Mouse (Mus musculus) layer of hippocampus, postnatal 25 days (tissue): ENCODE data around the gene Upk3bl. TPM values are rescaled to one million over a fixed set of nuclear protein-coding genes. Genes with fewer than 3 reads are reported as not detected.
A peak's percentile ranks its signal among the peaks of the same experiment; 100 is the strongest.

Source experiments
- DNase-seq, 2 experiments: peaks; one replicate each; pipeline ENCODE4 v3.0.0; 2022; ENCODE audit warnings: mixed read lengths in 2 of 2, low spot score in 1 of 2; ENCODE audit errors: extremely low spot score in 1 of 2
- total RNA-seq, 2 experiments: library from RNA; stranded (reverse); gene quantifications; 2 replicates each; pipeline ENCODE4 v1.2.3; 2021

Upk3bl gene
- not detected for total RNA-seq

DNA sequence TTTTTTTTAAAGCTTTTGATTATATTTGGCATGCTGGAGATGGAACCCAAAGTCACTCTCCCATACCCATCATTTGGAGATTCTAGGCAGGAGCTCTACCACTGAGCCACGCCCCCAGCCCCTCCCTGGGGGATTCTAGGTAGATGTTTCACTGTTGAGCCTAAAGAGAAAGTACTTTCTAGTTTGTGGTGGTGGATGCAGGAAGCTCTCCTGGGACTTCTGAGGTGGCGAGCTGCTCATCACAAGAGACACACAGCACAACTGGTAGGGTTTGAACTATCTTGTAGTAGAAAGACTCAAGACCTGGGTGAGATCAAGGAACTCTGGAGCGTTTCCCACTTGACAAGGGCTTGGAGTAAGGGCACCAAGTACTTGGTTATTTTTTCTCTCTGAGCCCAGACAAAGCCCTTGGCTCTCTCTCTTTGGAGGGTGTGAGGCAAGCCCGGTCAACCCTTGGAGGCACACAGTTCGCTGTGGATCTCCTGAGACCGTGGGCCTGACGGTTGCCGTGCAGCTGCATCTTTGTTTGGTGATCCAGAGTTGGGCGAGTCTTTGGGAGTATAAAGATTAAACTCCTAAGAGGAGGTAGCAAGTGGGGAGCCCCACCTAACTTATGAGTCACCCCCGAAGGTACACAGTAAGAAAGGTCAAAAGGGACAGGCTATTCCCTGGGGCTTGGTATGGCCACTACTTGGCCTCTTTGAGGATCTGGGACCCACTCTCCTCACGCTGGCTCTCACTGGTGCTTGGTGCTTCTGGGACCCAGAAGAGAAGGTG is at the start of gene Upk3bl:
Gene Upk3bl (plus strand): TSS at position 192 of the 777 bp plus-strand sequence.
- DNase-seq, result no peak

DNA sequence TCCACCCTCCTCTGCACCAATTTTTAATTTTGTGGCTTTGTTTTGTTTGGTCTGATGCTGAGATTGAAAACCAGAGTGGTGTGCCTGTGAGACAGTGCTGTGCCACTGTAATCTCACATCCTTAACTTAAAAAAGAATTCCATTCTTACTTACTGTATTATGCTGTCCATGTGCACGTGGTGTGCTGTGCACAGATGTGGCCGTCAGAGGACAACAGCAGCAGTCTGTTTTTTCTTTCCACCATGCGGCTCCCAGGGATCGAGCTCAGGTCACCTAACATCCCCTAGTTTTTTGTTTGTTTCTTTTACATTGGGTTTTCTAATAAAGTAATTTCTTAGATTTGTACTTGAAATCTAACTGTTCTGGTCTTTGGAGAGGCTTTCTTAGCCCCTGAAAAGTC is 49.8 kb upstream of the Upk3bl start:
- DNase-seq, result no peak

DNA sequence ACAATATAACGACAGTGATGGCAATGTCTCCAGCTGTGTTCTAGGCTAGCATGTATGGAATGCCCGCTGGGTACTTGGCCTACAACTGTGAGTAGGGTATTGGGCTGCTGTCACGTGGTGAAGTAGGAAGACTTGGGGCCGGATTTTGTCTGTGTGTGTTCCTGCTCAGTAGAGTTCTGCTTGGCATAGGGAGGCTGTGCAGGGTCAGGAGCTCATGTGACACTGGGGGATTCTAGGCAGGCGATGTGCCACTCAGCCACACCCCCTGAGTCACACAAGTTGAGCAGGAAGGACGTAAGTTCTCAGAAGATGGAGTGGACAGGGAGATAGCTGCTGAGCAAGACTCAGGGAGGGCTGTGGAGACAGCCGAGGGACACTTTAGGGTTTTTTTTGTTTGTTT is 46.5 kb upstream of the Upk3bl start:
- no peak for DNase-seq

DNA sequence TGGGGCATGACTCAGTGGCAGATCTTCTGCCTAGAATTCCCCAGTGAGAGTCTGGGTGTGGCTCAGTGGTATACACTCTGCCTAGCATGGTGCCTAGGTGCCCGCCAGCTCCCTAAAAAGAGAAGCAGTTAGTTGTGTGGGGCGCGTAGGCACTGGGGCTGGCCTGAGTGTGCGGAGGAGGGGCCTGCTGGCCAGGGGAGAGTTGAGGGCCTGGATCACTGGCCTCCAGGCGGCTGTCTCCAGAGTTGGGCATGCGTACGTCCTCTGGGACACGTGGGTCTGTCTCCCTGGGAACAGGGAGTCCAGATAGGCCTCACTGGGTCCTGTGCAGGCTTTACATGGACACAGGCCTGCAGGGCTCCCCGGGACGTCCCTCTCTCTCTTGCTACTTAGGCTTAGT is 39.4 kb upstream of the Upk3bl start:
- DNase-seq, result no peak

DNA sequence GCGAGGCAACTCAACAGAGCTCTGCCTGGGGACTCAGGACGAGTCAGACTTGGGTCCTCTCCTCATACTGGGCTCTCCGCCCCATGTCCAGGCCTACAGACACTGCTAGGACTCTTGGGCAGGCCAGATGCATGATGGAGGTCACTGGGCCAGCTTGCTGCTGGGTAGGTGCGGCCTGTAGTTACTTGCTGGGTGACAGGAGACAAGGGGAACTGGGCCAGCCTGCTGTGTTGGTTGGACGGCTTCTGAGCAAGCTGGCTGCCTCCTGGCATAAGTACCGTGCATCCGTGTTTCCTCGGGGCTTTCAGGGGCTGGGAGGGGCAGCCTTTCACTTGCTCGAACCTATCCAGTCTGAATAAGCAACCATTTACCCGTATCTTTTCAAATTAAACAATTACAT is 38.7 kb upstream of the Upk3bl start:
- DNase-seq, result no peak

DNA sequence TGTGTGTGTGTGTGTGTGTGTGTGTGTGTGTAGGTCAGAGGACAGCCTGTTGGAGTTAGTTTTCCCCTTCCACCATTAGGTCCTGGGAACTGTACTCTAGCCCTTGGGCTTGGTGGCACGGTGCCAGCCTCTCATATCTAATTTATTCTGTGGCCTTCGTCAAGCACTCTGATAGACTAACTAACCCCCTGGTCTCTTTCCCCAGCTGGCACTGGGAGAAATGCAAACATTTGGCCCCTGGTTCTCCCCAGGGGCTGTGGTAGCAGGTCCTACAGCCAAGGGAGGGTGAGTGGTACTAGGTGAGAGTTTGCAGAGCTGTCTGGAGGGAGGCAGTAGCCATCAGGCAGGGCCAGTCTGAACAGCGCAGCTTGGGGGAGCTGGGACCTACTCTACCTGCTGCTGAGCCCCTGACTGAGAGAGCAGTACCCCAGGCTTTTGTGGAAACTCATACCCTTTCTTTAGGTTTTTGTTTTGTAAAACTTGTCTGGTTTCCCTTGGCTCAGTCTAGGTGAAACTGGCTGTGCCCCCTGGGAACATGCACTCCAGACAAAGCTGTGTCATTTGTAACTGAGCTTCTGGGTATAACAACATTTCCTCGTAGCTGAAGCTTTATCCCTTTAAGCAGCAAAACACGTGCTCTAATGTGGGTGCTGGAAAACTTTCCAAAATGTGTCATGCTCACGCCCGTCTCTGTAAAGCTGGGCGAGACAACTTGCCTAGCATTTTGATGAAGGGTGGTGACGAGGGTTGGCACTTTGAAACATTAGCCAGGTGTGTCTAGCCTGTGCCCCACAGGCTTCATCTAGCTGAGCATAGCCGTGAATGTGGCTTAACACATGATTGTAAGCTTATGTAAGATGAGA is 38.0 kb upstream of the Upk3bl start:
- DNase-seq, result peak in 1 of 2 experiments; percentile 31

DNA sequence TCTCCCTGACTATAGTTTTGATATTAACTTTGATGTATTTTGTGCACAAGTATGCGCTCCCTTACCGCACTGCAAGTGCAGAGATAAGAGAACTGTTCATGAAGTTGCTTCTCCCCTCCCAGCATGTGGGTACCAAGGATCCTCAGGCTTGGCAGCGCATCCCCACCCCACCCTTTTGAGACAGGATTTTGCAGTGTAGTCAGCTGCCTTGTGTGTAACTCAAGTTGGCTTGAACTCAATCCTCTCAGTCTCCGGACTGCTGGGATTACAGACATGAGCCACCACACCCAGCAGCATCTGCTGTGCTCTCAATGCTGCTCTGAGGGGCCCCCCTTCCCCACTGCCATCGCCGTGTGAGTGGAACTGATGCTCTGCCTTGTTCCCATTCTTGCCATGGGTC is 37.0 kb upstream of the Upk3bl start:
- no peak for DNase-seq

DNA sequence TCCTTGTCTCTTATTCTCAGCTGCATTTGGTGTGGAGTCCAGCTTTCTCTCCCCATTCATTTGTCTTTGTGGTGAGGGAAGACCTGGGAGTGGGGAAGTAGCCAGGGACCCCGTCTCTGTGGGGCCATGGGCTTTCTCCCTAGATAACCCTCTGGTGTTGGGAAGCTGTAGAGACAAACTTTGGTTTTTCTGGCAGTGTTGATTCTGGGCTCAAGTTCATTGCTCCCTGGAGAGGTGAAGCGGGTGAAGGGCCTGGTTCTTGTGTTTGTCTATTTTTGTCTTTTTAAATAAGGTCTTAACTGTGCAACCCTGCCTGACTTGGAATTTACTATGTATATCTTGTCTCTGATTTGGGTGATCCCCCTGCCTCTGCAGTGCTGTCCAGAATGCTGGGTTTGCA is 35.6 kb upstream of the Upk3bl start:
- no peak for DNase-seq

DNA sequence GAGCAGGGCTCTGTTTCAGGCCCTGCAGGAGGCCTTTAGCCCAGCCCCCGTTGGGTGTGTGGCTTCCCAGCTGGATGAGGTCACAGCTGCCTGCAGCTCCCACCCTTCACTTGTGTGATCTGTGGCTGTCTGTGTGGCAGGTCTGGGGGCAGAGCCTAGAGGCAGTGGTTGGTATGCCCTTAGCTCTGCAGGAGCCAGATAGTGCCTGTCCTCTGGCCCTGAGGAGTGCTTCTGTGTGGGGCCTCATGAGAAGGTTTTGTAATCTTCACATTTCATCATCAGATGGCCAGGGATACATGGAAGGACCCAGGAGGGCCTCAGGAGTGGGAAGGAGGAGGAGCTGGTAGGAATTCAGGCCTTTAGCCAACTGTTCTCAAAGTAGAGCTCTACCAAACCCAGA is 34.4 kb upstream of the Upk3bl start:
- no peak for DNase-seq

DNA sequence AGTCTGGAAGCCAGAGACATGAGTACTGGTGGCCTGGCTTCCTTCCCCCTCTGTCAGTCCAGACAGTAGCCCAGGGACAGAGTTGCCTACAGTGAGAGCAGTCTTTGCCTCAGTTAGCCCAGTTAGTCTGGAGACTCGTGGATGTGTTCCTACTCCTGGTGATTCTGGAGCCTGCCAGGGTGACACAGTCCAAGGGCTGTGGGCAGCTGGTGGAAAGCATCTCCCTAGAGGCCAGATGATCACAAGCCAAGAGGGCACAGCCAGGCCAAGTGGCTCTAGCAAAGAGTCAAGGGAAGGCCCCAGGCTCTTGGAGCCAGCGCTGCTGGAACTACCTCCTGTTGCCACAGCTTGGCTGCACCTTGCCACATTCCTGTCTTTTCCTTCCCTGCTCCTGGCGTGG is 28.6 kb upstream of the Upk3bl start:
- no peak for DNase-seq

DNA sequence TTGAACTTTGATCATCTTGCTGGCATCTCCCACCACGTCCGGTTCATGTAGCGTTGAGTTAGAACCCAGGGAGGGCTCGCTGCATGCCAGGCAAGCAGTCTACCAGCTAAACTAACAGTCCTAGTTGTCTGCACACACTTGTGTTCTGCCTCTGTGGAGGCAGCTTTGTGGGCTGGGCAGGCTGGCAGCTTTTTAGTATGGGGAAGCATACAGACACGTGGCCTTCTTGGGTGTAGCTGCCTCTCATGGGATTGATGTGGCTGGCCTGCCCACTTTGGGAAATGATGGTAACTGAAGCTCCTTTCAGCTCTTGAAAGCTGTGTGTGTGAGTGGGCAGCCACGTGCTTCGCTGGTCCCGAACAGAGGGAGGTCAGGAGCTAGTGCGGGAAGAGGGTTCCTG is 27.4 kb upstream of the Upk3bl start:
- DNase-seq, result no peak

DNA sequence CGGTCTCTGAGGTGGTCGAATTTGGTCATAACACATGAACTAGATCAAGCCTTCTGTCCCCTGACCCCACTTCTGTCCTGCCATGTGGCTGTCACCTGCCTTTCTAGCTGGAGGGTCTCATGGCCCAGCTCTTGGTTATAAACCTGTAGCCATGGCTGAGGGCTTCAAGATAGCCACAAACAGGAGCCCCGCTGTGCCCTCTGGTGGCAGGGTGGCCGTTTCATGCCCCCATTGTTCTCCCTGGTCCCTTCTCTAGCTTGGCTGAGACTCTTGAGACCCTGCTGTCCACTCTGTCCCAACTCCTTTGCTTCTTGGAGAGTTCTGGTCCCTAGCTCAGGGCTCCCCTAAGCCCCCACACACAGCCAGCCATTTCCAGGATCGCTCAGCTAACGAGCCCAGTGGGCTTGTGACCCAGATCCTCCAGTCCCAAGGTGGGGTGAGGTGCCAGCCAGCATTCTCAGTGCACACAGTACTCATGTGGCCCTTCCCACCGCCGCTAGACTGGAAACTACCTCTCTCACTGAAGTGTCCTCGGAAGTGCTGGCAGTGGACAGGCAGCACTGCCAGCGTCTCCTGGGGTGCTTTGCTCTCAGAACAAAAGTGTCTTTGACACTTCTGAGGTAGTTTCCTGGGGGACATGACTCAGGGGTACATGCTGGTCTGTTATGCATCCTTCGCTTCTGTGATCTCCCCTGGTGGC is 26.5 kb upstream of the Upk3bl start:
- no peak for DNase-seq

DNA sequence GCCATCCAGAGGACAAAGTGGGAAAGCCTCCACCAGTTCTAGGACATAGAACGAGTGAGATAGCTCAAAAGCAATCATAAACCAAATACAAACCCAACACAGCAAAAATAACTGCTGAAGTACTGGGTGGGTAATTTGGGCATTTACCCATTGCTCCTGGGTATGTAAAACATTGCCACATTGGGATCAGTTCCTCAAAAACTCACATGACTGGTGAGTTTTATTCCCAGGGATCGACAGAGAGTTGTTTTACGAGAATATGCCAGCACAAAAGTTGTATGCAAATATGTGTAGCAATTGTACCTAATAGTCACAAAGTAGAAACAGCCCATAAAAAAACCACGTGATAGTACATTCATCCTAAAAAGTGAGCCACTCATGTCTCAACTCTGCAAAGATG is 19.4 kb upstream of the Upk3bl start:
- DNase-seq, result no peak

DNA sequence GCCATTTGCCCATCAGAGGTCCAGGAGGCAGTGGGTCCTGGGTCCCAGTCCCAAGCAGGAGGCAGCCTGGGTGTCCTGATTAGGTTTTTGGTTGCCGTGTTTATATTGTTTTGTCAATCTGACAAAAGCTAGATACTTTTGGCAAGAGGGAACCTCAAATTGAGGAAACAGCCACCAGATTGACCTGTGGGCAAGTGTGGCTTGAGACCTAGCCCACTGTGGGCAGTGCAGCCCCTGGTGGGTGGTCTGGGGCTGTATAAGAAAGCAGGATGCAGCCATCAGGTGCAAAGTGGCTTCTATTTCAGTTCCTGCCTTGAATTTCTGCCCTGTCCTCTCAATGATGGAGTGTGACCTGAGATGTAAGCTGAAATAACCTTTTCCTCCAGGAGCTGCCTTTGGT is 19.0 kb upstream of the Upk3bl start:
- DNase-seq, result no peak

DNA sequence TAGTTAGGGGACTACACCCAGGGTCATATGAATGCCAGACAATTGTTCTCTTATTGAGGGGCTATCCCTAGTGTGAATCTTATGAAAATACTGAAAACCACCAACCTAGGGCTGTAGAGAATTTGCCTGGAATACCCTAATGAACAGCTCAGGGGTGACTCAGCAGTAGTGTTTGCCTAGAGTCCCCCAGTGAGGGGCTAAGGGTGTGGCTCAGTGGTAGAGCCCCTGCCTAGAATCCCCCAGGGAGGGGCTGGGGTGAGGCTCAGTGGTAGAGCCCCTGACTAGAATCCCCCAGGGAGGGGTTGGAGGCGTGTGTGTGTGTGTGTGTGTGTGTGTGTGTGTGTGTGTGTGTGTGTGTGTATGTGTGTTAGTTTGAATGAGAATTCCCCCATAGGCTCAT is 17.6 kb upstream of the Upk3bl start:
- no peak for DNase-seq

DNA sequence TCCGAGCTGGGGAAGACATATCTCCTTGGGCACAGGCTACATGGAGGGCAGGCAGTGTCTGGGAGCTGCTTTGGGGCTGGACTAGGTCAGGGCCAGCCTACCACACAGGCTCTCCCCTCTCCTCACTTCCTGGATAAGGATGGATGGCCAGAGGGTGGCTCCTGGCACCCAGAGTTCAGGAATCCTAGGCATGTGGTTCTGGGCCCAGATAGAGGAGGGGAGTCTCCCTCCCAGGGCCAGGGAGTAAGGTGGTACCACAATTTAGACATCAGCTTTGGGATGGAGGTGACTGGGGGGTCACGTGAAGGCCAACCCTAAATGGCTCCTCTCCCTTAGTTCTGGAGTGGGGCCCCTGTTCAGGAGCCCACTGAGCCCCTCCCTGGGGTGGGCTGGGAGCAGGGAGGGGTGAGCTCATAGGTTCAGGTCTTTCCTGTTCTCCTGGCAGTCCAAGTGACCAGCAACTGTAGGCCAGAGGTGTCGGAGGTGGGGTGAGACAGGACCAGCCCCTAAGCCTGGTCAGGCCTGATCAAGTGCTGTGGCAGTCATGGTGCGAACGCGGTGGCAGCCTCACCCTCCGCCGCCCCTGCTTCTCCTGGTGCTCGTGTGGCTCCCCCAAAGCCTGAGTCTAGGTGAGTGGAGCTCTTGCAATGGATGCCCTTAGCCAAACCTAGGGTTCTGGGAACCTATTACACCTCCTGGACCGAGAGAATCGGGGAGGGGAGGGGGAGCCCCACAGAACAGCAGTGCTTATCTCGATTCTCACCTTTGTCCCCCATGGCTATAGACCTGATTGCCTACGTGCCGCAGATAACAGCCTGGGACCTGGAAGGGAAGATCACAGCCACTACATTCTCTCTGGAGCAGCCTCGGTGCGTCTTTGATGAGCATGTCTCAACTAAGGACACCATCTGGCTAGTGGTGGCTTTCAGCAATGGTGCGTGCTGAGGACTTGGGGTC is 15.8 kb upstream of the Upk3bl start, which contains the start of gene Upk3b:
Gene Upk3b (plus strand): TSS at position 239 of the 957 bp plus-strand sequence.
- no peak for DNase-seq

DNA sequence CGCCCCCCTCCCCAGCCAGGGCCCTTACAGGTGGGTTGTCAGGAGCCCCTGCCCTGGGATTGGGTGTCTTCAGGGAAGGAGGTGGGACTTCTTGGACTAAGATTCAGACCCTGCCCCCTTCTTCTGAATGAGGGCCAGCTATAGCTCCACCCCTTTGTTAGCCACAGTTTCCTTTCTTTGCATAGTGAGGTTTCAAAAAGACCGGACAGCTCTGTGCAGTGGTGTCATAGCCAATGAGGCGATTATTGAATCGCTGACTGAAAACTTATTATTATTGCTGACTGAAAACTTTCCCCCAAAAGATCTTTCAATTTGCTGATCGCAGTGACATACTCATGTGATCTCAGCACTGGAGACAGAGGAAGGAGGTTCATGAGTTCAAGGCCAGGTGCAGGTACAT is 14.1 kb upstream of the Upk3bl start:
- no peak for DNase-seq

DNA sequence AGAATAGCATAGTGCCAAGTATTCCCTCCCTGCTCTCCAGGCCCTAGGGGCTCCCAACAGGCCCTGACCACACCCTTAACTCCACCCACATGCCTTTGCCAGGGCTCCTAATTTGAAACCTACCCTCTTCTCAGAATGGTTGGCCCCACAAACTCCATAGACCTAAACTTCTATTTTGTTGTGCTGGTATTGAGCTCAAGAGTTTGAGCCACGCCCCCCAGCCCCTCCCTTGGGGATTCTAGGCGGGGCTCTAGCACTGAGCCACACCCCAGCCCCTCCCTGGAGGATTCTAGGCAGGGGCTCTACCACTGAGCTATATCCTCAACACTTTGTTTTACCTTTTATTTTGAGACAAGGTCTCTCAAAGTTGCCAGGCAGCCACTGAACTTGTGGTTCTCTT is 13.0 kb upstream of the Upk3bl start:
- DNase-seq, result no peak

DNA sequence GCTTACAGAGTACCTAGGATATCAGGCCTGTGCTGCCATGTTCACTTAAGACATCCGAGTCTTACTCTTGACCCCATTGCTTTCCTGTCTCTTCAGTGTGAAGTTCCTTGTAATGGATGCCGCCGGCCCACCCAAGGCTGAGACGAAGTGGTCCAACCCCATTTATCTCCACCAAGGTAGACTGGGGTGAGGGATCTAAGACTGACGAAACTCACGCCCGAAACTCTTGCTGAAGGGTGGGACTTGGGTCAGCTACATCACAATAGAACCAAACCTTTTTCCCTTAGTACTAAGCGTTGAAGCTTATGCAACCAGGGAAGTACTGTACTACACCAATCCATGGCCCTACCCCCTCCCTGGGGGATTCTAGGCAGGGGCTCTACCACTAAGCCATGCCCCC is 12.6 kb upstream of the Upk3bl start:
- no peak for DNase-seq

DNA sequence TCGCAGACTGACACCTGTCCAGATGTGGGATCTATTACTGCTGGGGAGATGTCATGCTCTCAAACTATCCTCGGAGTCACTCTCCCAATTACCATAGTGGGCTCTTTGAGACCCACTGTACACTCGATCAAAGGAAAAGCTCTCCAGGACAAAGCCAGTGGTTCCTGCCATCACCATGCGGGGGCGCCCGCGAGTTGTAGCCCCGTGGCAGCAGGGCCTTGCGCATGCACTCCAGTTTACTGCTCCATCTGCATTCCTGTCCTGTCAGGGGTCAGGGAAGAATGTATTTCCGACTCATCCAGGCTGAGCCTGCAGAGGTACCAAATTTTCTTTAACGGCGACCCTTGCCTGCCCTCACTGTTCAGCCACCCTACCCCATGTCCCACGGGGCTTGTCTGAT is 9.4 kb upstream of the Upk3bl start:
- DNase-seq, result peak in 1 of 2 experiments; percentile 20
